Mouse (Mus musculus): ENCODE data around the gene Tlr9. TPM values are rescaled to one million over a fixed set of nuclear protein-coding genes. Genes with fewer than 3 reads are reported as not detected.

Gene Tlr9
- polyA plus RNA-seq (2012; rRNA removed), result 2.0 and 4.2 TPM in 2 replicates

GRCm38 (mm10) chr9:106222261-106222851, at the start of gene Tlr9:
Gene Tlr9, plus strand, starts transcription at chr9:106222598.
- no peak for DNase-seq
- no peaks in the 10 kb centered on the region for H3K36me3 ChIP-seq (ENCODE audit: control insufficient read depth, insufficient read depth, low read length)
- TF ChIP-seq POLR2A (IDR thresholded peaks at IDR 0.05; ENCODE audit: low read depth, low read length), result no peak
- no peak within 1 kb of the TSS for H3K4me3 ChIP-seq (ENCODE audit: insufficient read depth, low read depth, low read length)
- H3K4me1 ChIP-seq (ENCODE audit: control insufficient read depth, insufficient read depth, low read length), result peaks cover 6% of the 10 kb centered on the region; the same call in 1 of the 2 replicates
- 52% methylated on average over 4 of the region's 4 CpGs for WGBS
- H3K27ac ChIP-seq (ENCODE audit: insufficient read depth, low read depth, low read length), result no peak within 1 kb of the TSS
- no peaks in the 10 kb centered on the region for H3K27me3 ChIP-seq (replicated peaks; ENCODE audit: control insufficient read depth, insufficient read depth, low read length)

- 22% methylated on average over 2 of the region's 2 CpGs for WGBS
- TF ChIP-seq POLR2A (IDR thresholded peaks at IDR 0.05; ENCODE audit: low read depth, low read length) (no peak), CTCF (conservative IDR thresholded peaks at IDR 0.05; ENCODE audit: insufficient read depth, insufficient read length, low read depth, low read length) (no peak)
- Histone ChIP-seq H3K27ac (ENCODE audit: insufficient read depth, low read depth, low read length) (no peak overlapping the region), H3K4me1 (ENCODE audit: control insufficient read depth, insufficient read depth, low read length) (peaks cover 24% of the 10 kb centered on the region), H3K36me3 (ENCODE audit: control insufficient read depth, insufficient read depth, low read length) (peaks cover 4% of the 10 kb centered on the region), H3K4me3 (ENCODE audit: insufficient read depth, low read depth, low read length) (no peak overlapping the region), H3K27me3 (replicated peaks; ENCODE audit: control insufficient read depth, insufficient read depth, low read length) (no peaks in the 10 kb centered on the region)
- no peak for DNase-seq
Measured at GRCm38 (mm10) chr9:106173363-106173762, 49.0 kb upstream of the Tlr9 start.

GRCm38 (mm10) chr9:106175552-106176200, 46.7 kb upstream of the Tlr9 start:
- H3K4me1 ChIP-seq (ENCODE audit: control insufficient read depth, insufficient read depth, low read length), result peaks cover 17% of the 10 kb centered on the region
- no peak overlapping the region for H3K27ac ChIP-seq (ENCODE audit: insufficient read depth, low read depth, low read length)
- peaks cover 6% of the 10 kb centered on the region for H3K36me3 ChIP-seq (ENCODE audit: control insufficient read depth, insufficient read depth, low read length)
- no peaks in the 10 kb centered on the region for H3K27me3 ChIP-seq (replicated peaks; ENCODE audit: control insufficient read depth, insufficient read depth, low read length)
- no peak for TF ChIP-seq POLR2A (IDR thresholded peaks at IDR 0.05; ENCODE audit: low read depth, low read length)
- TF ChIP-seq CTCF (conservative IDR thresholded peaks at IDR 0.05; ENCODE audit: insufficient read depth, insufficient read length, low read depth, low read length), result no peak
- DNase-seq, result no peak
- H3K4me3 ChIP-seq (ENCODE audit: insufficient read depth, low read depth, low read length), result no peak overlapping the region
- WGBS, result 21% methylated on average over 3 of the region's 3 CpGs

GRCm38 (mm10) chr9:106176769-106177168, 45.6 kb upstream of the Tlr9 start:
- H3K36me3 ChIP-seq (ENCODE audit: control insufficient read depth, insufficient read depth, low read length), result peaks cover 10% of the 10 kb centered on the region
- H3K27ac ChIP-seq (ENCODE audit: insufficient read depth, low read depth, low read length), result peak overlapping the region; percentile 73; the same call in 1 of the 2 replicates
- H3K27me3 ChIP-seq (replicated peaks; ENCODE audit: control insufficient read depth, insufficient read depth, low read length), result no peaks in the 10 kb centered on the region
- DNase-seq, result no peak
- peaks cover 21% of the 10 kb centered on the region for H3K4me1 ChIP-seq (ENCODE audit: control insufficient read depth, insufficient read depth, low read length)
- TF ChIP-seq POLR2A (IDR thresholded peaks at IDR 0.05; ENCODE audit: low read depth, low read length), result no peak
- no peak for TF ChIP-seq CTCF (conservative IDR thresholded peaks at IDR 0.05; ENCODE audit: insufficient read depth, insufficient read length, low read depth, low read length)
- no peak overlapping the region for H3K4me3 ChIP-seq (ENCODE audit: insufficient read depth, low read depth, low read length)
- 41% methylated on average over 5 of the region's 5 CpGs for WGBS

GRCm38 (mm10) chr9:106177799-106178198, 44.6 kb upstream of the Tlr9 start:
- WGBS, result 60% methylated on average over 6 of the region's 6 CpGs
- no peak for DNase-seq
- Histone ChIP-seq H3K27me3 (replicated peaks; ENCODE audit: control insufficient read depth, insufficient read depth, low read length) (no peaks in the 10 kb centered on the region), H3K27ac (ENCODE audit: insufficient read depth, low read depth, low read length) (no peak overlapping the region), H3K4me1 (ENCODE audit: control insufficient read depth, insufficient read depth, low read length) (peaks cover 21% of the 10 kb centered on the region), H3K36me3 (ENCODE audit: control insufficient read depth, insufficient read depth, low read length) (peaks cover 12% of the 10 kb centered on the region), H3K4me3 (ENCODE audit: insufficient read depth, low read depth, low read length) (no peak overlapping the region)
- TF ChIP-seq CTCF (conservative IDR thresholded peaks at IDR 0.05; ENCODE audit: insufficient read depth, insufficient read length, low read depth, low read length), result no peak
- no peak for TF ChIP-seq POLR2A (IDR thresholded peaks at IDR 0.05; ENCODE audit: low read depth, low read length)

GRCm38 (mm10) chr9:106179454-106179853, 42.9 kb upstream of the Tlr9 start:
- Histone ChIP-seq H3K36me3 (ENCODE audit: control insufficient read depth, insufficient read depth, low read length) (peaks cover 16% of the 10 kb centered on the region), H3K27me3 (replicated peaks; ENCODE audit: control insufficient read depth, insufficient read depth, low read length) (no peaks in the 10 kb centered on the region), H3K4me3 (ENCODE audit: insufficient read depth, low read depth, low read length) (no peak overlapping the region), H3K27ac (ENCODE audit: insufficient read depth, low read depth, low read length) (no peak overlapping the region), H3K4me1 (ENCODE audit: control insufficient read depth, insufficient read depth, low read length) (peaks cover 27% of the 10 kb centered on the region; the same call in 1 of the 2 replicates)
- 62% methylated on average over 2 of the region's 2 CpGs for WGBS
- TF ChIP-seq CTCF (conservative IDR thresholded peaks at IDR 0.05; ENCODE audit: insufficient read depth, insufficient read length, low read depth, low read length) (no peak), POLR2A (IDR thresholded peaks at IDR 0.05; ENCODE audit: low read depth, low read length) (no peak)
- no peak for DNase-seq

GRCm38 (mm10) chr9:106179964-106180363, 42.4 kb upstream of the Tlr9 start:
- Histone ChIP-seq H3K4me1 (ENCODE audit: control insufficient read depth, insufficient read depth, low read length) (peaks cover 26% of the 10 kb centered on the region; the same call in 1 of the 2 replicates), H3K27ac (ENCODE audit: insufficient read depth, low read depth, low read length) (no peak overlapping the region), H3K27me3 (replicated peaks; ENCODE audit: control insufficient read depth, insufficient read depth, low read length) (no peaks in the 10 kb centered on the region), H3K36me3 (ENCODE audit: control insufficient read depth, insufficient read depth, low read length) (peaks cover 21% of the 10 kb centered on the region), H3K4me3 (ENCODE audit: insufficient read depth, low read depth, low read length) (no peak overlapping the region)
- no peak for DNase-seq
- no peak for TF ChIP-seq CTCF (conservative IDR thresholded peaks at IDR 0.05; ENCODE audit: insufficient read depth, insufficient read length, low read depth, low read length)
- 88% methylated on average over 3 of the region's 3 CpGs for WGBS

Measured in kidney, adult 2 months (tissue).